Mouse (Mus musculus) liver, embryonic 12.5 days (tissue): ENCODE data around the gene Gm9733. TPM values are rescaled to one million over a fixed set of nuclear protein-coding genes. Genes with fewer than 3 reads are reported as not detected.
"Not testable (repeated sequence)": the region's sequence is repeated elsewhere in the genome, so short reads cannot be mapped to it uniquely, and the experiment has no call there.

ENCODE experiments used
- ATAC-seq: fragments of 200-750 bp; cut with Nextera tagmentation; 2 replicates; pipeline ENCODE4 v1.8.0; 2017; ENCODE audit warnings: moderate number of reproducible peaks, mild to moderate bottlenecking, moderate library complexity
- H3K27ac ChIP-seq: fragments of 300-500 bp; sonication (generic); 2 replicates; pipeline ENCODE4 v1.5.1; 2016; ENCODE audit warnings: mild to moderate bottlenecking
- H3K27me3 ChIP-seq: fragments of 300-500 bp; sonication (generic); replicated peaks from 2 replicates; pipeline ENCODE4 v1.6.1; 2016; ENCODE audit warnings: mild to moderate bottlenecking, moderate library complexity
- H3K36me3 ChIP-seq: fragments of 300-500 bp; sonication (generic); 2 replicates; pipeline ENCODE4 v1.6.1; 2016; ENCODE audit warnings: mild to moderate bottlenecking, moderate library complexity
- H3K4me1 ChIP-seq: fragments of 300-500 bp; sonication (generic); 2 replicates; pipeline ENCODE4 v1.6.1; 2016
- H3K4me2 ChIP-seq: fragments of 300-500 bp; sonication (generic); 2 replicates; pipeline ENCODE4 v1.6.1; 2016; ENCODE audit warnings: mild to moderate bottlenecking, moderate library complexity
- H3K4me3 ChIP-seq: fragments of 300-500 bp; sonication (generic); 2 replicates; pipeline ENCODE4 v1.5.1; 2016; ENCODE audit warnings: mild to moderate bottlenecking, moderate library complexity
- H3K9ac ChIP-seq: fragments of 300-500 bp; sonication (generic); 2 replicates; pipeline ENCODE4 v1.6.1; 2016; ENCODE audit warnings: mild to moderate bottlenecking, moderate library complexity
- H3K9me3 ChIP-seq: fragments of 300-500 bp; sonication (generic); replicated peaks from 2 replicates; pipeline ENCODE4 v1.6.1; 2016; ENCODE audit warnings: mild to moderate bottlenecking, moderate library complexity
- WGBS: fragments of 180-500 bp; shearing (Covaris S2); methylation state at CpG from one replicate; pipeline ENCODE4 v1.1.7; 2016; ENCODE audit not compliant: insufficient replicate concordance; 5-methylcytosine and 5-hydroxymethylcytosine counted together
- polyA plus RNA-seq: library from polyadenylated mRNA; unstranded; fragments of >200 nt; fragmentation: Nextera tagmentation; extraction: Ambion mirVana; gene quantifications from 2 replicates; pipeline ENCODE4 v1.2.1, GENCODE M21; 2016

The Gm9733 gene
- polyA plus RNA-seq, result not detected in 2 replicates

DNA sequence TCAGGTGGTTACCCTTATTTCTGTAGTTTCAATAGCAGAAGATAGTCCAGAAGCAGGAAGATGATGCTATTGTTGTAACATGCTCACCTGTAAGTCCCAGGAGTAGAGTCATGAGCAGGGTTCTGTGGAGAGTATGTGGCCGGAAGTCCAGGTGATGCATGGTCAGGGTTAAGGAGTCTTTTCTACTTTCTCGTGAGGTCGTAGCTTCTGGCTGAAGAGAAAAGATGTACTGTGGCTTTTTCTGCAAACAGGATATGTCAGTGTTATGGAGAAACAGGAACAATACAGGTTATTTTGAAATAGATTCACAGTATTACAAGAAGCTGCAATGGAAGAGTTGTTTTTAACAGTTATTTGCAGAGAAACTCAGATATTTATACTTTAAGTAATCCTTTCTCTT, at the start of gene Gm9733:
TSS of gene Gm9733 (minus strand) at position 240 of the 400 bp plus-strand sequence.
- no peaks in the 10 kb centered on the region for H3K27me3 ChIP-seq
- H3K4me1 ChIP-seq, result no peaks in the 10 kb centered on the region
- no peak within 1 kb of the TSS for H3K4me2 ChIP-seq
- no peak within 1 kb of the TSS for H3K27ac ChIP-seq
- no peak for ATAC-seq
- H3K4me3 ChIP-seq, result no peak within 1 kb of the TSS
- 65% methylated on average over 3 of the region's 3 CpGs for WGBS
- no peak within 1 kb of the TSS for H3K9ac ChIP-seq
- no peaks in the 10 kb centered on the region for H3K36me3 ChIP-seq
- H3K9me3 ChIP-seq, result no peaks in the 10 kb centered on the region

DNA sequence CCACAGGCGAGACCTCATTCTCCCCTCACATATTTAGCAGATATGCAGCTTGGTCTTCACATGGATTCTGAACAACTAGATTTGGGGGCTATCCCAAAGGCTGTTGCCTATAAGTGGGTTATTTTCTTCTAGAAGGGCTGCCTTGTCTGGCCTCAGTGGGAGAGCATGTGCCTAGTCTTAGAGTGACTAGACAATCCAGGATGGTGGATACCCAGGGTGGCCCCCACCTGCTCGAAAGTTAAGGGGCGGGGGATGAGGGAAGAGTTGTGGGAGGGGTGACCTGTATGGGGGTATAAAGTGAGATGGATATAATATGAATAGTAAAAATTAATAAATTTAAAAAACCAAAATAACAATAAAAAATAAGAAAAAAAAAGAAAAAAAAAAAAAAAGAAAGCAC, 23.6 kb upstream of the Gm9733 start:
- H3K27ac ChIP-seq, H3K9ac ChIP-seq, H3K36me3 ChIP-seq, ATAC-seq, H3K9me3 ChIP-seq, H3K27me3 ChIP-seq, H3K4me3 ChIP-seq, H3K4me1 ChIP-seq, H3K4me2 ChIP-seq: not testable (repeated sequence)
- 59% methylated on average over 3 of the region's 3 CpGs for WGBS

DNA sequence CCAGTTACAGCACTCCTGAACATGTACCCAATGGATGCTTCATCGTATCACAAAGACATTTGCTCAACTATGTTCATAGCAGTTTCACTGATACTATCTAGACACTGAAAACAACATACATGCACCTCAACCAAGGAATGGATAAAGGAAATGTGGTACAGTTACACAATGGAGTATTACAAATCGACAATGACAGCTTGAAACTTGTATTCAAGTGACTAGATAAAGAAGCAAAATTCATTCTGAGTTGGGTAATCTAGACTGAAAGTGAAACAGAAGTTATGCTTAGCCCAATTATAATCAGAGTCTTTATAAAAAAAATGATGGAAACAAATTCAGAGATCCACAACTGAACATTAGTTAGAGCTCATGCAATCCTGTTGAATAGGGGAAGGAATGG, 18.2 kb upstream of the Gm9733 start:
- H3K4me3 ChIP-seq, H3K27ac ChIP-seq, H3K36me3 ChIP-seq, H3K4me2 ChIP-seq, H3K9me3 ChIP-seq, H3K9ac ChIP-seq, H3K27me3 ChIP-seq, H3K4me1 ChIP-seq, ATAC-seq: not testable (repeated sequence)
- 70% methylated on average over 1 of the region's 2 CpGs for WGBS

DNA sequence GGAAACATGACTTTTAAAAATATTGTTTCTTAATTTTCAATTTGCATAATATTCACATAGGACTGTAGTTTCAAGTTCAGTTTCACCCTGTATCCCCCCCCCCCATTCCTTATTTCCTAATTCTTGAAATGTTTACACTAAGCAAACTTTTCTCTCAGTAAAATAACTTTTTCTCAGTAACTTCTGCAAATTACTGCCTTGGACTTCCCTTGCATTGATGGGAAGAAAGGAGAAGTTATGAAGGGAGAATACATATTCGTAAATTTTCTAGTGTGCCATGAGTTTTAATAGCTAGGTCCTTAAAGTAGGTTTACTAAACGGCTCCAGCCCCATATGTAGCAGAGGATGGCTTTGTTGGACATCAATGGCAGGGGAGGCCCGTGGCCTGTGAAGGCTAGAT, 13.5 kb upstream of the Gm9733 start:
- not testable (repeated sequence) for H3K4me1 ChIP-seq, H3K4me2 ChIP-seq, H3K27me3 ChIP-seq, H3K9ac ChIP-seq, ATAC-seq, H3K4me3 ChIP-seq, H3K36me3 ChIP-seq, H3K27ac ChIP-seq, H3K9me3 ChIP-seq
- WGBS, result 46% methylated on average over 3 of the region's 3 CpGs

DNA sequence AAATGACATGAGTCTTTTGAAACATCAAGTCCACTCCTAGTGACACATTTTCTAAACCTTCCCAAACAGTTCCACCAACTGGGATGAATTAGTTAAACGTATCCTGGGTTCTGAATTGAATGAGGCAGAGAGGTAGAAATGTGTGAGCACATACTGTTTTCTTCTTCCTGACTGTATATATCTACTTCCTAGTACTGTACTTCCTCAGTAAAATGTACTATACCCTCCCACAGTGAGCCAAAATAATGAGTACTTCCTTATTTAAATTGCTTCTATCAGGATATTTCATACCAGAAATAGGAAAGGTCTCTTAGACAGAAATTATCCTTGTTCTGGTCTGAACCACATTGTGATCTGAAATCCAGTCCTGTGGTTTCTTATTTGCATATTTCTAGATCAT, 8.2 kb upstream of the Gm9733 start:
- H3K4me1 ChIP-seq, result no peaks in the 10 kb centered on the region
- ATAC-seq, result no peak
- H3K27me3 ChIP-seq, result no peaks in the 10 kb centered on the region
- no peaks in the 10 kb centered on the region for H3K36me3 ChIP-seq
- 38% methylated on average over 1 of the region's 1 CpGs for WGBS
- H3K4me3 ChIP-seq, result no peak overlapping the region
- no peak overlapping the region for H3K9ac ChIP-seq
- no peak overlapping the region for H3K27ac ChIP-seq
- H3K9me3 ChIP-seq, result no peaks in the 10 kb centered on the region
- no peak overlapping the region for H3K4me2 ChIP-seq

DNA sequence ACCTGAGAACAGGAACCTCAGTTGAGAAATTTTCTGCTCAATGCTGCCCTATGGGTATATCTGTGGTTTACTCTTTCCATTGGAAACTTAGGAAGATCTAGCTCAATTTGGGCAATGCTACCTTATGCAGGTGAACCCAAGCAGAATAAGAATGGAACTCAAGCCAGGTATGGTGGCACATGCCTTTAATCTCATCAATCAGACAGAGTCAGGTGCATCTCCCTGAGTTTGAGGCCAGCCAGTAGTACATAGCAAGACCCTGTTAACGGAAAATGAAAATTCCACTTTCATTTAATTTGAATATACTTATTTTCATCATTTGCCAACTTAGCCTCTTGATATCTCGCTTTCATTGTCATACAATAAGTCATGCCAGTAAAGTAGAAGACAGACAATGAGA, 2.1 kb upstream of the Gm9733 start:
- H3K4me1 ChIP-seq, result no peaks in the 10 kb centered on the region
- no peaks in the 10 kb centered on the region for H3K36me3 ChIP-seq
- H3K27me3 ChIP-seq, result no peaks in the 10 kb centered on the region
- H3K4me3 ChIP-seq, result no peak overlapping the region
- no peak overlapping the region for H3K4me2 ChIP-seq
- 48% methylated on average over 2 of the region's 2 CpGs for WGBS
- no peaks in the 10 kb centered on the region for H3K9me3 ChIP-seq
- ATAC-seq, result no peak
- no peak overlapping the region for H3K9ac ChIP-seq
- no peak overlapping the region for H3K27ac ChIP-seq

DNA sequence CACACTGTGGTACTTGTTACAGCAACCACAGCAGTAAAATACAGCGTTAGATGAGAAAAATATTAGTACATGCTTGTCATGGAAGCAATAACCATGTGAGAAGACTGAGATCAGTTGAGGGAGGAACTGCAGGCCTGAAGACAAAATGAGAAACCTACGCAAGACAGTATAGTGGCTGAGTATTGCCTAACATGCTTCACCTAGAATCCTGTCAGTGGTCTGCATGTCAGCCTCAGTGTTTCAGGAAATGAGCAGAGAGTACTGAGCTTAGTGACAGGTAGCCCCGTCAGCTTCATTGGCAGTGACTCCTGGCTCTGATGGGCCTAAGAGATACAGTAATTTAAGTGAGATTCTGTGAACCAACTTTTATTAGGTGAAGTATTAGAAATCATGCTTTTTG, 557 bp downstream of the Gm9733 start:
- H3K9ac ChIP-seq, result no peak overlapping the region
- ATAC-seq, result no peak
- WGBS, result 51% methylated on average over 3 of the region's 3 CpGs
- H3K4me3 ChIP-seq, result no peak overlapping the region
- no peak overlapping the region for H3K27ac ChIP-seq
- H3K36me3 ChIP-seq, result no peaks in the 10 kb centered on the region
- H3K4me2 ChIP-seq, result no peak overlapping the region
- no peaks in the 10 kb centered on the region for H3K27me3 ChIP-seq
- no peaks in the 10 kb centered on the region for H3K4me1 ChIP-seq
- no peaks in the 10 kb centered on the region for H3K9me3 ChIP-seq

DNA sequence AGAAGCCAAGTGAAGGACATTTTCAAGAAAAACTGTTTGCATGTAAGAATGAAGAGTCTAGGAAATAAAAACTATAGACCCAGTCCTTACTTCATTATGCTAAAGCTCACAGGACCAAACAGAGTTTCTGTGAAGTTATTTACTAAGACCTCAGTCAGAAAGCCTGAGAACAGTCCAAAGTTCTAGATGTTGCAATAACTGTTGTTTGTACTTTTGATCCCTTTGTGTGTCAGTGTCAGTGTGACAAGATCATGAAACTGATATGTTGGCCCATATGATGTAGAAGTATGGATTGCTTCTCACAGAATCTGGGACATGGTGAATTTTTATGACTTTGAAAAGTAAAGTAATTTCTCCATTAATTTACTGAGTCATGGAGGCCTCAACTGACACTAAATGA, 2.6 kb downstream of the Gm9733 start:
- no peak overlapping the region for H3K4me2 ChIP-seq
- H3K4me1 ChIP-seq, result no peaks in the 10 kb centered on the region
- no peaks in the 10 kb centered on the region for H3K9me3 ChIP-seq
- no peak overlapping the region for H3K4me3 ChIP-seq
- no peak overlapping the region for H3K9ac ChIP-seq
- no peak overlapping the region for H3K27ac ChIP-seq
- H3K36me3 ChIP-seq, result no peaks in the 10 kb centered on the region
- H3K27me3 ChIP-seq, result no peaks in the 10 kb centered on the region
- no peak for ATAC-seq

DNA sequence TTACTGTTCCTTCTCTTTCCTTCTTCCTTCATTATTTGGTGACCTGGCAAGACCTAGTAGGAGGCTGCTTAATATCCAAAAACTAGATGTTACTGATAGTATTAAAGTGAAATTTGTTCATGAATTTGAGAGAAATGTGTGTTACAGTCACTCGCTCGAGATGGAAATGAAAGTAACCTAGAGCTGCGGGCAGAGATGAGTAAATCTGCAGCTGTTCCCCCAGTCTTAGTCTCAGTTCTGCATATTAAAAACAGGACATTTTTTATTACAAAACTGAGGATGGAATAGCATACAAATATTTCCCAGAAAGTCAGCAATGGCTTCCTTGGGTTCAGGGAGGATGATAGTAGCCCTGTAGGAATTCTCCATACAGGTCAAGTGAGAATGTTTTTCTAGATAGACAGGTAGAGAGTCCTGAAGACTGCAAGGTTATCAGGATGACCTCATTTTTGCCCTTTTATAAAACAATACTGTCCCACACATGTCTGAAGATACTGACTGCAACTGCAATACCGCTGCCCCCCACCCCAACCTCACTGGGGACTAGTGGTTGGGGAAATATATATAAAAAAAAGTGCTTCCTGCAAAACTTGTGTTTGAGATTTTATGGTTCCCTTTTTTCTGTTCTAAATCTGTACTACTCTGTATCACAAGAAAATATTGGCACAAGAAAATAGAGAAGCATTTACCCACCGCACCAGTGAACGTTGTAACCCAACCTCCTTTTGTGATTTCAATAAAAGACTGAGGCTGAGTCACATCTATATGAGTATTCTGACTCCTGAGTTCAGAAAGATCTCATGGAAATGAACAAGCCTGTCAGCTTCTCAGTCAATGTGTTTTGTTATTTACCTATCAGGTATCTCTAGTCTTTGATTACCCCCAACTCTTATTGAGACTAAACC, 47.4 kb downstream of the Gm9733 start:
- no peak overlapping the region for H3K27ac ChIP-seq
- no peaks in the 10 kb centered on the region for H3K9me3 ChIP-seq
- WGBS, result 66% methylated on average over 6 of the region's 6 CpGs
- H3K4me3 ChIP-seq, result no peak overlapping the region
- ATAC-seq, result no peak
- no peak overlapping the region for H3K4me2 ChIP-seq
- H3K27me3 ChIP-seq, result no peaks in the 10 kb centered on the region
- no peak overlapping the region for H3K9ac ChIP-seq
- H3K36me3 ChIP-seq, result no peaks in the 10 kb centered on the region
- no peaks in the 10 kb centered on the region for H3K4me1 ChIP-seq

DNA sequence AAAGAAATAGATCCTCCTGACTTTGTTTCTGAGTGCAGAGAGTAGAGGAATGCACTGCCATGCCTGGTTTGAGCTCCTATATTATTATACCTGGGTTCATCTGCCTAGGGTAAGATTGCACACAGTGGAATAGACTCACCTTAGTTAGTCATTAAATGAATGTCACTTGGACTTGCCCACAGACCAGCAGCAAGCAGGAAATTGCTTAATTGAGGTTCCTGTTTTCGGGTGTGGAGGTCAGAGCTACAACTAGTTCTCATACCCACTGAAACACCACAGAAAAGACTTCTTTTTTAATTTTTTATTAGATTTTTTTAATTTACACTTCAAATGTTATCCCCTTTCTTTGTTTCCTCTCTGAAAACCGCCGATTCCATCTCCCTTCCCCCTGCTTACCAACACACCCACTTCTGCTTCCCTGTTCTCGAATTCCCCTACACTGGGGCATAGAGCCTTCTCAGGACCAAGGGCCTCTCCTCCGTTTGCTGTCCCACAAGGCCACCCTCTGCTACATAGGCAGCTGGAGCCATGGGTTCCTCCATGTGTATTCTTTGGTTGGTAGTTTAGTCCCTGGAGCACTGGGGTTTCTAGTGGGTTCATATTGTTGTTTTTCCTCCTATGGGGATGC, 56.1 kb downstream of the Gm9733 start:
- no peaks in the 10 kb centered on the region for H3K9me3 ChIP-seq
- no peak overlapping the region for H3K27ac ChIP-seq
- no peaks in the 10 kb centered on the region for H3K4me1 ChIP-seq
- H3K27me3 ChIP-seq, result no peaks in the 10 kb centered on the region
- WGBS, result 37% methylated on average over 5 of the region's 5 CpGs
- ATAC-seq, result no peak
- no peak overlapping the region for H3K9ac ChIP-seq
- no peaks in the 10 kb centered on the region for H3K36me3 ChIP-seq
- no peak overlapping the region for H3K4me3 ChIP-seq
- H3K4me2 ChIP-seq, result no peak overlapping the region

DNA sequence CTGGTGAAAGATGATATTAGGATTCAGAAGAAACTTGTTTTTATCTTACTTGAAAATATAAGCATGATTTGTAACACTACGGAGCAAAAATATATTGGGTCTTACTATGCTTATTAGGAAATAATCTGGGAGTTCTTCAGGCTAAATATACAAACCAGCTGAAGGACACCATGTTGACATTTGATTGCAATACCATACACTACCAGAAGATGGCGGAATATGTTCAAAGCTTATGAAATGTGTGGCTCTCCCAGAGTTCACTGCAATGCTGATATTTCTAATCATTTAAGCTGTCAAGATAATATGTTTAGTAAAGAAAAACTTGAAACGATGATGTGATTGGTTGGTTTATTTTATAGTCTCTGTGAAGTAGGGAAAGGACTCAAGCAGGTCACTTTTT, 67.7 kb downstream of the Gm9733 start:
- H3K9me3 ChIP-seq, result no peaks in the 10 kb centered on the region
- ATAC-seq, result no peak
- no peak overlapping the region for H3K27ac ChIP-seq
- H3K36me3 ChIP-seq, result no peaks in the 10 kb centered on the region
- no peak overlapping the region for H3K9ac ChIP-seq
- no peak overlapping the region for H3K4me3 ChIP-seq
- no peaks in the 10 kb centered on the region for H3K4me1 ChIP-seq
- WGBS, result 3% methylated on average over 3 of the region's 3 CpGs
- no peak overlapping the region for H3K4me2 ChIP-seq
- H3K27me3 ChIP-seq, result no peaks in the 10 kb centered on the region

DNA sequence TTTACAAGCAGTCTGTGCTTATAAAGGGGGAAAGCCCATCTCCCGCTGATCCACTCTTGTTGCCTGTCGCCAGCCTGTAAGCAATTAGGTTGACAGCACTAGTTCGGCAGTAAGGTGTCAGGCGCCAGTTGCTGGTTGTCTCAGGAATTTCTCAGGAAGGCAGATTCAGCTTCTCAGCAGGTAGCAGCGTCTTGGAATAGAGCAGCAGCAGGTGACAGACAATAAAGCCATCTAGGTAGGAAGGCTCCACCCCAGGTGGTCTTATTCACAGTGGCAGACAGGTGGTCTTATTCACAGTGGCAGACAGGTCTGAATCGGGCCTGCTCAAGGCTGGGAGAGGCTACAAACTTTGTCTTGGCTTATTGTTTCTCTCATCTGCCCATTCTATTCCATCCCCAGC, 76.4 kb downstream of the Gm9733 start:
- H3K27me3 ChIP-seq, result no peaks in the 10 kb centered on the region
- WGBS, result 63% methylated on average over 6 of the region's 6 CpGs
- H3K4me1 ChIP-seq, result no peaks in the 10 kb centered on the region
- H3K27ac ChIP-seq, result no peak overlapping the region
- no peak overlapping the region for H3K4me3 ChIP-seq
- H3K9ac ChIP-seq, result no peak overlapping the region
- H3K36me3 ChIP-seq, result no peaks in the 10 kb centered on the region
- no peak for ATAC-seq
- H3K9me3 ChIP-seq, result no peaks in the 10 kb centered on the region
- H3K4me2 ChIP-seq, result no peak overlapping the region
